Mouse (Mus musculus) thymus, postnatal 0 days (tissue): ENCODE results near the gene Cgref1. TPM values are rescaled to one million over a fixed set of nuclear protein-coding genes. Genes with fewer than 3 reads are reported as not detected.

Experiments used
- DNase-seq: peaks from one replicate; pipeline ENCODE4 v3.0.0-alpha.2; 2015; ENCODE audit warnings: low spot score
- polyA plus RNA-seq: library from polyadenylated mRNA; unstranded; fragments of >200 nt; fragmentation: Nextera tagmentation; extraction: Ambion mirVana; gene quantifications from 2 replicates; pipeline ENCODE4 v1.2.1, GENCODE M21; 2015

Cgref1 gene
- polyA plus RNA-seq, 1 experiment from 2014 or later, result 0.70 TPM

- DNase-seq, result peak; percentile 92
Observed at GRCm38 (mm10) chr5:30887331-30887761, 58.0 kb downstream of the Cgref1 start.

- DNase-seq, result no peak
Observed at GRCm38 (mm10) chr5:30886731-30887130, 58.7 kb downstream of the Cgref1 start.

- no peak for DNase-seq
Observed at GRCm38 (mm10) chr5:30886209-30886608, 59.2 kb downstream of the Cgref1 start.

Other genes starting within 250 kb of the Cgref1 start
- 0.13 and 0.23 TPM in 2 replicates for gene Dpysl5, start 234.0 kb downstream of the Cgref1 start, polyA plus RNA-seq
- gene Mapre3, start 130.9 kb downstream of the Cgref1 start, polyA plus RNA-seq, result 3.4 and 3.8 TPM in 2 replicates
- gene Tmem214, start 77.6 kb downstream of the Cgref1 start, polyA plus RNA-seq, result 41.7 TPM in 2 replicates
- gene Agbl5, start 56.9 kb downstream of the Cgref1 start, polyA plus RNA-seq, result 13.3 and 15.9 TPM in 2 replicates
- 396 and 461 TPM in 2 replicates for gene Ost4, start 37.8 kb downstream of the Cgref1 start, polyA plus RNA-seq
- 47.0 and 47.5 TPM in 2 replicates for gene Emilin1, start 32.2 kb downstream of the Cgref1 start, polyA plus RNA-seq
- gene Khk, start 24.2 kb downstream of the Cgref1 start, polyA plus RNA-seq, result 31.7 and 32.5 TPM in 2 replicates
- gene Preb, start 14.8 kb upstream of the Cgref1 start, polyA plus RNA-seq, result 141 and 156 TPM in 2 replicates
- gene Tcf23, start 23.1 kb upstream of the Cgref1 start, polyA plus RNA-seq, result 0.03 and 0.04 TPM in 2 replicates
- 123 and 132 TPM in 2 replicates for gene Atraid, start 102.7 kb upstream of the Cgref1 start, polyA plus RNA-seq
- gene Slc5a6, start 103.3 kb upstream of the Cgref1 start, polyA plus RNA-seq, result 7.0 and 8.7 TPM in 2 replicates
- gene Cad, start 109.2 kb upstream of the Cgref1 start, polyA plus RNA-seq, result 15.3 and 16.8 TPM in 2 replicates
- not detected in 2 replicates for gene Dnajc5g, start 160.7 kb upstream of the Cgref1 start, polyA plus RNA-seq
- 0.07 and 0.30 TPM in 2 replicates for gene Slc30a3, start 162.6 kb upstream of the Cgref1 start, polyA plus RNA-seq
- 0.14 and 0.16 TPM in 2 replicates for gene Trim54, start 171.1 kb upstream of the Cgref1 start, polyA plus RNA-seq
- gene Ucn, start 193.2 kb upstream of the Cgref1 start, polyA plus RNA-seq, result not detected in 2 replicates
- 17.1 and 21.9 TPM in 2 replicates for gene Mpv17, start 208.7 kb upstream of the Cgref1 start, polyA plus RNA-seq
- 0.57 and 0.88 TPM in 2 replicates for gene Gm29609, start 234.3 kb upstream of the Cgref1 start, polyA plus RNA-seq
- gene Gtf3c2, start 234.6 kb upstream of the Cgref1 start, polyA plus RNA-seq, result 46.1 and 47.2 TPM in 2 replicates
- 126 and 144 TPM in 2 replicates for gene Snx17, start 247.6 kb upstream of the Cgref1 start, polyA plus RNA-seq
- gene Eif2b4, start 247.8 kb upstream of the Cgref1 start, polyA plus RNA-seq, result 73.6 and 80.4 TPM in 2 replicates